In the genomic region with DNA sequence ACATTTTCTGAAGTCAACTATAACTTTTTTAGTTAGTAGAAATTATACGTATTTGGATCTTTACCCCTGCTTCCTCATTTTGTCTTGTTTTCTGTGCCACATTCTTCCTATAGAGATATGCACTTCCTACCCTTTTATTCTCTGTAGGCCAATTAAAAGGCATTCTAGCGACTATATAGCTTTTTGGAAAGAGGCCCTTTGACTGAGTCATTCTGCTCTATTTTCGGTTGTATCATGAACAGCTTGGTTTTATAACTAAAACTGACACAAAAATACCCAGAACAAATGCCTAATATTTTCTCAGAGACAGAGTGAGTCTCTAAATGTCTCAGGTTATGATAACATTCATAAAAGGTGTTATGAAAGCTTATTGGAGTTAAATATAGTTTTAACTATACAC, we compare ENCODE assay signal across 12 mouse cellular contexts.
"Had no signal": no experiment of that assay in that cellular context is flagged by ENCODE, and none has a peak within 500 bp of the region (broad histone marks: within the 10 kb centered on the region; RNA-seq: fewer than 3 reads in every experiment).

No protein-coding gene starts in this region.

- DNase-seq: gastrocnemius, postnatal 14 days; gastrocnemius, postnatal 36 days; heart, adult 11 months; heart, adult 2 months; heart, postnatal 14 days; heart, postnatal 36 days; kidney, adult 11 months; kidney, adult 2 months; kidney, adult 9 months; kidney, postnatal 14 days; kidney, postnatal 36 days; layer of hippocampus, postnatal 36 days had no signal
